9 mouse cellular contexts compared by ENCODE assay signal in the genomic region with DNA sequence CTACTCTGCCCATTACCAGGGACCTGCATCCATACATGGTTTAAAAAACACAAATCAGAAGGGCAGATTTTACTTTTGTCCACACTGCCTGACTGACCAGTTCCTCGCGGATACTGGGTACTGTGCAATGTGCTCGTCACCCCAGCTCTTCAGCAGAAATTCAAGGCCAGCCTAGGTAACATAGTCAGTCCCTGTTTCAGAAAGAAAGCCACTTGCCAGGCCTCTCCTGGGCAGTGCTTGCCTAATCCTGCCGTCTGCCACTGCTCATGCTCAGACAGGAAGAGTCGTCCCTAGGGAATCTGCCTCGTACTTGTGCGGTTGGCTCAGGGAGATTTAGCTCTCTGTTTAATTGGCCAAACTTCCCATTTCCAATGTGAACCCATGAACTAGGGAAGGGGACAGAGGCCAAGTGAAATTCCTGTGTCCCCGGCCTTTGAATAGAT. TPM values are rescaled to one million over a fixed set of nuclear protein-coding genes. Genes with fewer than 3 reads are reported as not detected.
DNase-seq lines count a peak whose midpoint lies in the region; ATAC-seq and TF ChIP-seq lines count a peak whose summit lies in the region.
"Had no signal": no experiment of that assay in that cellular context is flagged by ENCODE, and none has a peak within 500 bp of the region (broad histone marks: within the 10 kb centered on the region; RNA-seq: fewer than 3 reads in every experiment).

No protein-coding gene starts in this region.

- no peak for TF ChIP-seq CTCF in embryonic fibroblast, embryonic 13.5 days (IDR thresholded peaks at IDR 0.05; ENCODE audit: borderline replicate concordance, insufficient read depth, low read length)

- H3K27ac ChIP-seq in embryonic fibroblast, embryonic 13.5 days (ENCODE audit: insufficient read depth, low read length): peak overlapping the region; percentile 68
- no peak overlapping the region for H3K27ac ChIP-seq in forebrain, embryonic 14.5 days (ENCODE audit: low read depth, low read length)

- TF ChIP-seq POLR2A in embryonic fibroblast, embryonic 13.5 days (IDR thresholded peaks at IDR 0.05; ENCODE audit: low read depth, low read length): no peak

- peaks cover 17% of the 10 kb centered on the region for H3K4me1 ChIP-seq in embryonic fibroblast, embryonic 13.5 days (ENCODE audit: control insufficient read depth, insufficient read depth, low read length)
- no peaks in the 10 kb centered on the region for H3K4me1 ChIP-seq in forebrain, embryonic 14.5 days (ENCODE audit: control insufficient read depth, insufficient read depth, low read length)

- H3K9ac ChIP-seq in forebrain, embryonic 14.5 days (ENCODE audit: low read length): no peak overlapping the region

- no peaks in the 10 kb centered on the region for H3K27me3 ChIP-seq in splenic B cell, adult 2 months (ENCODE audit: control insufficient read depth, insufficient read depth, low read length, poor library complexity, severe bottlenecking)
- H3K27me3 ChIP-seq in forebrain, embryonic 14.5 days (replicated peaks; ENCODE audit: control insufficient read depth, insufficient read depth, low read length): no peaks in the 10 kb centered on the region

- DNase-seq in embryo, embryonic 11 days: peak; percentile 57
- no peak for DNase-seq in embryo, embryonic 9.5 days (ENCODE audit: extremely low spot score)
- DNase-seq in 3T3-L1 (ENCODE audit: low read depth, low spot score): peak; percentile 89
- DNase-seq in kidney, adult 18-20 months: peak; percentile 46
- peak; percentile 33 for DNase-seq in splenic B cell, adult 2 months (ENCODE audit: low read depth, low spot score)
- DNase-seq in forebrain, embryonic 14.5 days (ENCODE audit: low spot score): no peak
- DNase-seq in layer of hippocampus, adult 18-20 months (ENCODE audit: low spot score in 2 of 2): no peak

- H3K4me3 ChIP-seq in embryonic fibroblast, embryonic 13.5 days (ENCODE audit: insufficient read depth, low read length): no peak overlapping the region
- no peak overlapping the region for H3K4me3 ChIP-seq in forebrain, embryonic 14.5 days (ENCODE audit: low read depth, low read length)
- H3K4me3 ChIP-seq: erythroblast, embryonic 14.5 days had no signal

- no peak for ATAC-seq in forebrain, embryonic 14.5 days

- no peaks in the 10 kb centered on the region for H3K9me3 ChIP-seq in forebrain, embryonic 14.5 days (replicated peaks; ENCODE audit: control insufficient read depth, low read length)

- 85% methylated on average over 8 of the region's 8 CpGs for WGBS in forebrain, embryonic 14.5 days

- H3K4me2 ChIP-seq in forebrain, embryonic 14.5 days (ENCODE audit: low read length): no peak overlapping the region

- H3K36me3 ChIP-seq in splenic B cell, adult 2 months (ENCODE audit: control insufficient read depth, insufficient read depth, low read length, poor library complexity, severe bottlenecking): no peaks in the 10 kb centered on the region
- H3K36me3 ChIP-seq in forebrain, embryonic 14.5 days (ENCODE audit: control insufficient read depth, insufficient read depth, low read length): peaks cover 17% of the 10 kb centered on the region

RNA-seq across cellular contexts. Expression of gene Rho, which starts 30.0 kb away (rescaled TPM):
- polyA plus RNA-seq in embryonic fibroblast, embryonic 13.5 days (2011; ENCODE audit: insufficient read length, low read depth, missing spikeins): not detected in 2 replicates
- polyA plus RNA-seq in forebrain, embryonic 14.5 days (2014; fragmentation: Nextera tagmentation; extraction: Ambion mirVana): 0.19 and 0.30 TPM in 2 replicates
- total RNA-seq in layer of hippocampus, adult 18-20 months (2021): 1 to 10 TPM in 1 of 2 experiments, under 1 TPM in 1; 0.89 to 1.0 TPM
- polyA plus RNA-seq: erythroblast, embryonic 14.5 days had no signal

RNA-seq across cellular contexts. Expression of gene H1foo, which starts 43.2 kb away (rescaled TPM):
- not detected in 2 replicates for polyA plus RNA-seq in embryonic fibroblast, embryonic 13.5 days (2011; ENCODE audit: insufficient read length, low read depth, missing spikeins)
- not detected in 2 replicates for polyA plus RNA-seq in forebrain, embryonic 14.5 days (2014; fragmentation: Nextera tagmentation; extraction: Ambion mirVana)
- not detected for total RNA-seq in layer of hippocampus, adult 18-20 months (2021)
- polyA plus RNA-seq: erythroblast, embryonic 14.5 days had no signal

RNA-seq across cellular contexts. Expression of gene Ift122, which starts 48.2 kb away (rescaled TPM):
- 13.5 and 19.1 TPM in 2 replicates for polyA plus RNA-seq in embryonic fibroblast, embryonic 13.5 days (2011; ENCODE audit: insufficient read length, low read depth, missing spikeins)
- 16.9 and 23.2 TPM in 2 replicates for polyA plus RNA-seq in forebrain, embryonic 14.5 days (2014; fragmentation: Nextera tagmentation; extraction: Ambion mirVana)
- 10 to 100 TPM; 26.4 to 33.5 TPM for total RNA-seq in layer of hippocampus, adult 18-20 months (2021)

RNA-seq across cellular contexts. Expression of gene Mbd4, which starts 48.3 kb away (rescaled TPM):
- polyA plus RNA-seq in embryonic fibroblast, embryonic 13.5 days (2011; ENCODE audit: insufficient read length, low read depth, missing spikeins): 5.9 and 6.4 TPM in 2 replicates
- polyA plus RNA-seq in forebrain, embryonic 14.5 days (2014; fragmentation: Nextera tagmentation; extraction: Ambion mirVana): 9.3 and 11.3 TPM in 2 replicates
- 1 to 10 TPM; 5.8 to 7.2 TPM for total RNA-seq in layer of hippocampus, adult 18-20 months (2021)

Comparison
In these comparisons a context has a peak if more than half of its experiments do, and no peak if none do; other contexts are left out.
1. DNase-seq: peak in embryo, embryonic 11 days (single experiment), 3T3-L1 (single experiment), kidney, adult 18-20 months (single experiment) and splenic B cell, adult 2 months (single experiment); none in embryo, embryonic 9.5 days (single experiment), forebrain, embryonic 14.5 days (single experiment) and layer of hippocampus, adult 18-20 months (0 of 2).